Mouse (Mus musculus) heart, postnatal 0 days (tissue): ENCODE data around the gene 1700067K01Rik. TPM values are rescaled to one million over a fixed set of nuclear protein-coding genes. Genes with fewer than 3 reads are reported as not detected.
"Not testable (repeated sequence)": the region's sequence is repeated elsewhere in the genome, so short reads cannot be mapped to it uniquely, and the experiment has no call there.

Experiments used
- ATAC-seq: fragments of 200-750 bp; cut with Nextera tagmentation; 2 replicates; pipeline ENCODE4 v1.8.0; 2017; ENCODE audit warnings: low read depth, moderate number of reproducible peaks, moderate library complexity; ENCODE audit not compliant: insufficient read depth
- DNase-seq: peaks from one replicate; pipeline ENCODE4 v3.0.0-alpha.2; 2016; ENCODE audit warnings: low spot score
- H3K27ac ChIP-seq: fragments of 300-500 bp; sonication (generic); 2 replicates; pipeline ENCODE4 v1.5.1; 2014; ENCODE audit warnings: low read depth, mild to moderate bottlenecking
- H3K27me3 ChIP-seq: fragments of 300-500 bp; sonication (generic); 2 replicates; pipeline ENCODE4 v1.6.1; 2014; ENCODE audit warnings: low read length, mixed read lengths; ENCODE audit not compliant: control insufficient read depth, insufficient read depth
- H3K36me3 ChIP-seq: fragments of 300-500 bp; sonication (generic); replicated peaks from 2 replicates; pipeline ENCODE4 v1.6.1; 2014; ENCODE audit warnings: low read length, mixed read lengths; ENCODE audit not compliant: control insufficient read depth, insufficient read depth
- H3K4me1 ChIP-seq: fragments of 300-500 bp; sonication (generic); 2 replicates; pipeline ENCODE4 v1.6.1; 2014; ENCODE audit warnings: antibody characterized with exemption; ENCODE audit not compliant: control insufficient read depth, insufficient read depth
- H3K4me2 ChIP-seq: fragments of 300-500 bp; sonication (generic); 2 replicates; pipeline ENCODE4 v1.6.1; 2014; ENCODE audit warnings: low read depth, mild to moderate bottlenecking, low read length, moderate library complexity
- H3K4me3 ChIP-seq: fragments of 300-500 bp; sonication (generic); 2 replicates; pipeline ENCODE4 v1.5.1; 2014; ENCODE audit warnings: low read depth, low read length
- H3K9ac ChIP-seq: fragments of 300-500 bp; sonication (generic); replicated peaks from 2 replicates; pipeline ENCODE4 v1.6.1; 2014; ENCODE audit warnings: low read depth, low read length, mixed read lengths
- H3K9me3 ChIP-seq: fragments of 300-500 bp; sonication (generic); replicated peaks from 2 replicates; pipeline ENCODE4 v1.6.1; 2016; ENCODE audit warnings: low read length; ENCODE audit not compliant: control insufficient read depth
- CTCF ChIP-seq: IDR thresholded peaks from 2 replicates; pipeline ENCODE4 v1.5.1; 2016; ENCODE audit warnings: antibody characterized with exemption, control low read depth, low read depth
- EP300 ChIP-seq: IDR thresholded peaks from 2 replicates; pipeline ENCODE4 v1.6.1; 2016; ENCODE audit warnings: antibody characterized with exemption, low read depth
- WGBS: fragments of 180-500 bp; shearing (Covaris S2); extraction: QIAGEN DNeasy Blood & Tissue Kit; methylation state at CpG from one replicate; pipeline ENCODE4 v1.1.7; 2014; 5-methylcytosine and 5-hydroxymethylcytosine counted together
- polyA plus RNA-seq: library from polyadenylated mRNA; unstranded; fragments of >200 nt; fragmentation: Nextera tagmentation; extraction: Ambion mirVana; gene quantifications from 2 replicates; pipeline ENCODE4 v1.2.1, GENCODE M21; 2015
- total RNA-seq: library from RNA; depleted of rRNA; stranded (reverse); fragments of >200 nt; gene quantifications from 2 replicates; pipeline ENCODE4 v1.2.3, GENCODE M21; 2014; ENCODE audit warnings: low replicate concordance

The 1700067K01Rik gene
- total and polyA plus RNA-seq, 2 experiments from 2014 or later: 1.3 TPM; not detected in 1

DNA sequence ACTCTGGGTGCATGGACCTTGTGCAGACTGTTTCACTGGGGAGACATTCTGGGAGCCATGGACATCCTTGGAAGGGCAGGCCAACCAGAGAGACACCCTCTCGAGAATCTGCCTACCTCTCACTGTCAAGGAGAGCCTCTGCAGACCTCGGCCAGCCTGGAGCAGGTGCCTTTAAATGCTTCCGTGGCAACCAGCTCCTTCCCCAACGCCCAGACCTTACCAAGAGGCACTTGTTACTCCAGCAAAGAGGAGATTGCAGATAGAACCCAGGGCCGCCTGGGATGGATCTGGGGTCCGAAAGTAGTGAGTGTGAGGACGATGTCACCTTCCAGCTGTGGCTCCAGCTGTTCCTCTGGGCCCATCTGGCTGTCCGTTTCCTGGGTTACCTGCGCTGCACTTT, 23.1 kb upstream of the 1700067K01Rik start:
- H3K9ac ChIP-seq: peak overlapping the region; percentile 47
- peak overlapping the region; percentile 44 for H3K4me2 ChIP-seq
- 43% methylated on average over 9 of the region's 9 CpGs for WGBS
- H3K27me3 ChIP-seq: no peaks in the 10 kb centered on the region
- DNase-seq (no peak), ATAC-seq (no peak)
- no peak overlapping the region for H3K4me3 ChIP-seq
- peaks cover 26% of the 10 kb centered on the region for H3K36me3 ChIP-seq
- peaks cover 57% of the 10 kb centered on the region for H3K4me1 ChIP-seq
- peak overlapping the region; percentile 97 for H3K27ac ChIP-seq
- no peak for TF ChIP-seq EP300
- TF ChIP-seq CTCF: no peak
- no peaks in the 10 kb centered on the region for H3K9me3 ChIP-seq

DNA sequence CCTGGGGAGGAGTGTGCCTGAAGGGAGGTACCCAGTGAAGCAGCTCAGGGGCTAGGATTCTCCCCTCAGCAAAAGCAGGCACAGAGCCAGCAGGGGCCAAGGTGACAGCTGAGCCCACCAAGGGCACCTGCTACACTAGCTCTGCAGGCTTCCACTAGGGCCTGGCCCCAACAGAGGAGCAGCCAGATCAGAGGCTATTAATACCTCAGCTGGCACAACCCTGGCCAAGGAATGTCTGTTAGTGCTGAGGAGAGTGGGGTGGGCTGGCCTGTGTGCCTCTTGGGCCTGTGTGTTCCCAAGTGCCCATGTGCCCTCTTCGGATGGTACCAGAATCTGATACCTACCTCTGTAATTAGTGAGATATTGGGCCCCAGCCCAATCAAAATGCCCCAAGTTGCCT, 21.1 kb upstream of the 1700067K01Rik start:
- H3K27me3 ChIP-seq: no peaks in the 10 kb centered on the region
- peaks cover 44% of the 10 kb centered on the region for H3K4me1 ChIP-seq
- no peak overlapping the region for H3K4me3 ChIP-seq
- TF ChIP-seq CTCF (peak; percentile 14), EP300 (no peak)
- no peak overlapping the region for H3K9ac ChIP-seq
- DNase-seq (peak; percentile 93), ATAC-seq (peak; percentile 96)
- H3K9me3 ChIP-seq: no peaks in the 10 kb centered on the region
- no peak overlapping the region for H3K4me2 ChIP-seq
- H3K27ac ChIP-seq: peak overlapping the region; percentile 97
- H3K36me3 ChIP-seq: peaks cover 43% of the 10 kb centered on the region
- 30% methylated on average over 1 of the region's 1 CpGs for WGBS

DNA sequence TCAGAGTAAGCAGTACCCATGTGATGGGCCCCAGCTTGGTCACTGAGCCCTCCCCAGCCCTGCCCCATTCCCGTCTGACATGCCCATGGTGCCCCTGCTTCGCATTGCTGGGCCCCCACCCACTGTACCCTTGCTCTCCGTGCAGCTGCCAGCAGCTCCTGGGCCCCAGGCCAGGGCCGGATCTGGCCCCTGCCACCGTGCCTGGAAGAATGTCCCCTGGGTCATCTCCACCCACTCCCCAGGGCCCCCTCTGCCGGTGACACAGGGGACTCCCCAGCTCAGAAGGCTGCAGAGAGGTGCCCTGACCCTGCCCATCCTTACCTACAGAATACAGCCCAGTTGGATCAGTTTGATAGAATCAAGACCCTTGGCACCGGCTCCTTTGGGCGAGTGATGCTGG, 20.5 kb upstream of the 1700067K01Rik start:
- H3K27me3 ChIP-seq: no peaks in the 10 kb centered on the region
- H3K4me2 ChIP-seq: no peak overlapping the region
- peak overlapping the region; percentile 97 for H3K27ac ChIP-seq
- H3K4me1 ChIP-seq: peaks cover 44% of the 10 kb centered on the region
- DNase-seq (peak; percentile 73), ATAC-seq (peak; percentile 84)
- TF ChIP-seq CTCF (peak; percentile 63), EP300 (peak; percentile 67; the same call in 1 of the 2 replicates)
- no peak overlapping the region for H3K4me3 ChIP-seq
- no peaks in the 10 kb centered on the region for H3K9me3 ChIP-seq
- peaks cover 48% of the 10 kb centered on the region for H3K36me3 ChIP-seq
- H3K9ac ChIP-seq: no peak overlapping the region
- WGBS: 43% methylated on average over 8 of the region's 8 CpGs

DNA sequence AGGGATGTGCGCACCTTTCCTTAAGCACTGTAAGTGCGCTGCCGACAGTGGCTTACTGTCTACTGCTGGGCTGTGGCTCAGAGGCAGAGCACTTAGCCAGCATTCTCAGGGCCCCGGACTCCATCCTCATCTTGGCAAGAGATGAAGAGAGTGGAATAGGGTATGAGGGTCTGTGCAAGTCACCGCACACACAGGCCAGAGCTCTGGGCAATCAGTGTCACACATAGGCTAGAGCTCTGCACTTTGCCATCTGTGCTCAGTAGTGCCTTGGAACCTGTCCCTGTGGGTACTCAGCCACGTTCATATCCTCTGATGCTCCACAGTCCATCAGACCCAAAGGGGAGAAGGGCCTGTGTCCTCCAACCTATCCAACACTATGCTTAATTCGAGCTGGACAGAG, 19.8 kb upstream of the 1700067K01Rik start:
- peaks cover 41% of the 10 kb centered on the region for H3K4me1 ChIP-seq
- H3K9ac ChIP-seq: no peak overlapping the region
- 85% methylated on average over 7 of the region's 7 CpGs for WGBS
- no peak overlapping the region for H3K4me3 ChIP-seq
- ATAC-seq (no peak), DNase-seq (no peak)
- no peaks in the 10 kb centered on the region for H3K27me3 ChIP-seq
- peak overlapping the region; percentile 97 for H3K27ac ChIP-seq
- no peak for TF ChIP-seq EP300
- no peak; the same call in 1 of the 2 replicates for TF ChIP-seq CTCF
- no peak overlapping the region for H3K4me2 ChIP-seq
- H3K9me3 ChIP-seq: no peaks in the 10 kb centered on the region
- peaks cover 55% of the 10 kb centered on the region for H3K36me3 ChIP-seq

DNA sequence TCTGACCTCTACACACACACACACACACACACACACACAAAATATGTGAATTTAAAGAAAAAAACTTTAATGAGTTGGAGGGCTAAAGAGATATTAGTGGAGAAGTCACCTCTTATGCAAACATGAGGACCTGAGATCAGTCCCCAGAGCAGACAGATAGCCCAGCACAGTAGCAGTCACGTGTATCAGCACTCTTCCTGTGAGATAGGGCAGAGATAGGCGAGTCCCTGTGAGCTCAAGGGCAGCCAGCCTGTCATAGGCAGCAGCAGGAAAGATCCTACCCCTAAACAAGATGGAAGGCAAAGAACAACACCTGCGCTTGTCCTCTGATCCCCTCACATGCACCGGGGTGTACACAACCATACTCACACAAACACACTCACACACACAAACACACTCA, 18.9 kb upstream of the 1700067K01Rik start:
- Histone ChIP-seq H3K36me3 (peaks cover 63% of the 10 kb centered on the region), H3K4me2 (no peak overlapping the region), H3K27ac (peak overlapping the region; percentile 41), H3K9me3 (no peaks in the 10 kb centered on the region), H3K27me3 (no peaks in the 10 kb centered on the region), H3K9ac (no peak overlapping the region), H3K4me1 (peaks cover 32% of the 10 kb centered on the region), H3K4me3 (no peak overlapping the region)
- ATAC-seq: no peak
- no peak for DNase-seq
- no peak for TF ChIP-seq EP300
- no peak for TF ChIP-seq CTCF
- WGBS: 70% methylated on average over 4 of the region's 4 CpGs

DNA sequence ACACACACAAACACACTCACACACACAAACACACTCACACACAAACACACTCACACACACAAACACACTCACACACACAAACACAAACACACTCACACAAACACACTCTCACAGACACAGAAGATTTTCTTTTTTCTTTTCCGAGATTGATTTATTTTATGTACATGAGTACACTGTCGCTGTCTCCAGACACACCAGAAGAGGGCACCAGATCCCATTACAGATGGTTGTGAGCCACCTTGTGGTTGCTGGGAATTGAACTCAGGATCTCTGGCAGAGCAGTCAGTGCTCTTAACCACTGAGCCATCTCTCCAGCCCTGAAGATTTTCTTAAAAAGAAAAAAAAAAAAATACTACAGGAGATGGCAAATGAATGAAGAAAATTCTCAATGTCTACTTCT, 18.1 kb upstream of the 1700067K01Rik start:
- Histone ChIP-seq H3K4me1 (peaks cover 24% of the 10 kb centered on the region), H3K36me3 (peaks cover 71% of the 10 kb centered on the region)
- H3K9me3 ChIP-seq, H3K9ac ChIP-seq, H3K4me3 ChIP-seq, ATAC-seq, H3K27ac ChIP-seq, H3K27me3 ChIP-seq, H3K4me2 ChIP-seq, DNase-seq: not testable (repeated sequence)
- WGBS: 96% methylated on average over 2 of the region's 2 CpGs
- peak; percentile 8; the same call in 1 of the 2 replicates for TF ChIP-seq CTCF
